ENCODE assay signal across 23 mouse cellular contexts in genomic region chr10:77224390-77224789, GRCm38 (mm10). TPM values are rescaled to one million over a fixed set of nuclear protein-coding genes. Genes with fewer than 3 reads are reported as not detected.
A peak's percentile ranks its signal among the peaks of the same experiment; 100 is the strongest.
DNase-seq lines count a peak whose midpoint lies in the region; ATAC-seq lines count a peak whose summit lies in the region.
"Had no signal": no experiment of that assay in that cellular context is flagged by ENCODE, and none has a peak within 500 bp of the region (broad histone marks: within the 10 kb centered on the region; RNA-seq: fewer than 3 reads in every experiment).

No protein-coding gene starts in this region.

- peaks cover 41% of the 10 kb centered on the region for H3K36me3 ChIP-seq in megakaryocyte, embryonic 14.5 days (replicated peaks; ENCODE audit: low read length)
- H3K36me3 ChIP-seq in liver, embryonic 13.5 days = no peaks in the 10 kb centered on the region
- H3K36me3 ChIP-seq in liver, embryonic 16.5 days (ENCODE audit: control insufficient read depth, insufficient read depth) = no peaks in the 10 kb centered on the region
- H3K36me3 ChIP-seq: embryonic facial prominence, embryonic 12.5 days; embryonic facial prominence, embryonic 15.5 days; hindbrain, embryonic 12.5 days; hindbrain, embryonic 15.5 days had no signal

- H3K4me2 ChIP-seq in liver, embryonic 13.5 days = no peak overlapping the region
- no peak overlapping the region for H3K4me2 ChIP-seq in liver, embryonic 16.5 days (ENCODE audit: low read depth, low read length)
- H3K4me2 ChIP-seq: embryonic facial prominence, embryonic 12.5 days; embryonic facial prominence, embryonic 15.5 days; heart, embryonic 11.5 days; hindbrain, embryonic 12.5 days; hindbrain, embryonic 15.5 days had no signal

- DNase-seq in liver, embryonic 13.5 days = peak; percentile 36
- no peak for DNase-seq in left cerebral cortex, adult 8-10 months (ENCODE audit: low spot score in 2 of 2)
- no peak for DNase-seq in layer of hippocampus, adult 9-10 months (ENCODE audit: low spot score)
- DNase-seq: adrenal gland, postnatal 10 days; adrenal gland, postnatal 36 days; cerebellum, adult 2 months; cerebellum, adult 9-11 months; cerebellum, postnatal 25 days; forebrain, postnatal 0 days; gastrocnemius, adult 2 months; gastrocnemius, postnatal 14 days; heart, adult 2 months had no signal

- no peaks in the 10 kb centered on the region for H3K9me3 ChIP-seq in megakaryocyte, embryonic 14.5 days
- no peaks in the 10 kb centered on the region for H3K9me3 ChIP-seq in liver, embryonic 13.5 days (replicated peaks)
- no peaks in the 10 kb centered on the region for H3K9me3 ChIP-seq in liver, embryonic 16.5 days (replicated peaks; ENCODE audit: control insufficient read depth, low read length)
- H3K9me3 ChIP-seq: embryonic facial prominence, embryonic 12.5 days; embryonic facial prominence, embryonic 15.5 days; hindbrain, embryonic 12.5 days; hindbrain, embryonic 15.5 days had no signal

- no peak for ATAC-seq in megakaryocyte, adult 5-6 weeks (ENCODE audit: poor library complexity, severe bottlenecking)
- no peak for ATAC-seq in liver, embryonic 13.5 days (ENCODE audit: low read depth)
- ATAC-seq in liver, embryonic 16.5 days (ENCODE audit: low read depth) = no peak
- no peak for ATAC-seq in granulocyte monocyte progenitor cell, adult 5-6 weeks (replicated peaks; ENCODE audit: poor library complexity, severe bottlenecking)
- ATAC-seq: forebrain, embryonic 14.5 days; forebrain, postnatal 0 days; Patski had no signal

- H3K27ac ChIP-seq in liver, embryonic 13.5 days = peak overlapping the region; percentile 86
- H3K27ac ChIP-seq in liver, embryonic 16.5 days (ENCODE audit: low read length) = peak overlapping the region; percentile 81
- H3K27ac ChIP-seq: embryonic facial prominence, embryonic 12.5 days; embryonic facial prominence, embryonic 15.5 days; gastrocnemius, adult 2 months; heart, adult 2 months; hindbrain, embryonic 12.5 days; hindbrain, embryonic 15.5 days had no signal

- peaks cover 94% of the 10 kb centered on the region for H3K4me1 ChIP-seq in megakaryocyte, embryonic 14.5 days
- H3K4me1 ChIP-seq in liver, embryonic 13.5 days (replicated peaks) = peaks cover 95% of the 10 kb centered on the region
- H3K4me1 ChIP-seq in liver, embryonic 16.5 days (ENCODE audit: control insufficient read depth, low read depth, low read length) = peaks cover 82% of the 10 kb centered on the region
- H3K4me1 ChIP-seq: embryonic facial prominence, embryonic 12.5 days; hindbrain, embryonic 15.5 days had no signal

- peak overlapping the region; percentile 7; the same call in 1 of the 2 replicates for H3K9ac ChIP-seq in liver, embryonic 13.5 days
- no peak overlapping the region for H3K9ac ChIP-seq in liver, embryonic 16.5 days (ENCODE audit: low read depth, low read length)
- H3K9ac ChIP-seq: embryonic facial prominence, embryonic 12.5 days; embryonic facial prominence, embryonic 15.5 days; forebrain, postnatal 0 days; hindbrain, embryonic 12.5 days; hindbrain, embryonic 15.5 days had no signal

- H3K4me3 ChIP-seq in megakaryocyte, embryonic 14.5 days (replicated peaks) = peak overlapping the region; percentile 72
- no peak overlapping the region for H3K4me3 ChIP-seq in liver, embryonic 13.5 days (replicated peaks)
- no peak overlapping the region for H3K4me3 ChIP-seq in liver, embryonic 16.5 days (ENCODE audit: low read depth, low read length)
- H3K4me3 ChIP-seq: embryonic facial prominence, embryonic 12.5 days; embryonic facial prominence, embryonic 15.5 days; gastrocnemius, adult 2 months; heart, adult 2 months; hindbrain, embryonic 12.5 days; hindbrain, embryonic 15.5 days had no signal

- 23% methylated on average over 4 of the region's 4 CpGs for WGBS in liver, embryonic 13.5 days (ENCODE audit: insufficient replicate concordance)
- 28% methylated on average over 4 of the region's 4 CpGs for WGBS in liver, embryonic 16.5 days (ENCODE audit: insufficient replicate concordance)

- no peaks in the 10 kb centered on the region for H3K27me3 ChIP-seq in megakaryocyte, embryonic 14.5 days (replicated peaks)
- no peaks in the 10 kb centered on the region for H3K27me3 ChIP-seq in liver, embryonic 13.5 days
- H3K27me3 ChIP-seq in liver, embryonic 16.5 days (ENCODE audit: control insufficient read depth, insufficient read depth, low read depth, low read length) = no peaks in the 10 kb centered on the region
- H3K27me3 ChIP-seq: embryonic facial prominence, embryonic 12.5 days; embryonic facial prominence, embryonic 15.5 days; hindbrain, embryonic 12.5 days; hindbrain, embryonic 15.5 days; Patski had no signal

RNA-seq across cellular contexts. Expression of gene Pofut2, which starts 34.6 kb away (rescaled TPM):
- polyA plus RNA-seq in megakaryocyte, embryonic 14.5 days (2012; ENCODE audit: insufficient read depth, low replicate concordance) = 78.3 and 80.8 TPM in 2 replicates
- total RNA-seq in megakaryocyte, adult 5-6 weeks (2015) = 16.2 and 17.2 TPM in 2 replicates
- total RNA-seq in megakaryocyte, adult 5-6 weeks (2017) = 11.0 and 19.2 TPM in 2 replicates
- polyA plus RNA-seq in liver, embryonic 13.5 days (2015; fragmentation: Nextera tagmentation; extraction: Ambion mirVana) = 29.7 and 30.2 TPM in 2 replicates
- polyA plus RNA-seq in liver, embryonic 16.5 days (2015; fragmentation: Nextera tagmentation; extraction: Ambion mirVana) = 24.9 and 25.2 TPM in 2 replicates
- 15.4 and 30.7 TPM in 2 replicates for total RNA-seq in granulocyte monocyte progenitor cell, adult 5-6 weeks (2014; fragmentation: Nextera tagmentation)
- total RNA-seq in granulocyte monocyte progenitor cell, adult 5-6 weeks (2017) = 8.7 and 13.1 TPM in 2 replicates
- 10 to 100 TPM; 27.8 to 34.4 (median 30.4) TPM for total RNA-seq in left cerebral cortex, adult 8-10 months (2022)

RNA-seq across cellular contexts. Expression of gene Col18a1, which starts 58.0 kb away (rescaled TPM):
- 946 and 2,951 TPM in 2 replicates for polyA plus RNA-seq in megakaryocyte, embryonic 14.5 days (2012; ENCODE audit: insufficient read depth, low replicate concordance)
- total RNA-seq in megakaryocyte, adult 5-6 weeks (2015) = 0.09 TPM in 1 of 2 replicates, not detected in the other
- total RNA-seq in megakaryocyte, adult 5-6 weeks (2017) = not detected in 2 replicates
- polyA plus RNA-seq in liver, embryonic 13.5 days (2015; fragmentation: Nextera tagmentation; extraction: Ambion mirVana) = 29.7 and 36.3 TPM in 2 replicates
- polyA plus RNA-seq in liver, embryonic 16.5 days (2015; fragmentation: Nextera tagmentation; extraction: Ambion mirVana) = 87.9 and 104 TPM in 2 replicates
- total RNA-seq in granulocyte monocyte progenitor cell, adult 5-6 weeks (2014; fragmentation: Nextera tagmentation) = not detected in 2 replicates
- 0.05 TPM in 1 of 2 replicates, not detected in the other for total RNA-seq in granulocyte monocyte progenitor cell, adult 5-6 weeks (2017)
- total RNA-seq in left cerebral cortex, adult 8-10 months (2022) = 1 to 10 TPM; 4.1 to 4.6 (median 4.1) TPM

Comparison
In these comparisons a context has a peak if more than half of its experiments do, and no peak if none do; other contexts are left out.
1. RNA of gene Col18a1, which starts 58.0 kb away (total RNA-seq): 4.1 to 4.6 TPM in left cerebral cortex, adult 8-10 months; 0.05 TPM in granulocyte monocyte progenitor cell, adult 5-6 weeks and 0.09 TPM in megakaryocyte, adult 5-6 weeks; every median in the first group is over 4 times any median in the second.